Mouse (Mus musculus) liver (tissue): ENCODE results near the gene Olfr1133.
"Not testable (repeated sequence)": the region's sequence is repeated elsewhere in the genome, so short reads cannot be mapped to it uniquely, and the experiment has no call there.

Source experiments
- DNase-seq: peaks from one replicate; pipeline ENCODE4 v3.0.0-alpha.2; 2020; ENCODE audit warnings: mixed read lengths

Gene Olfr1133

DNA sequence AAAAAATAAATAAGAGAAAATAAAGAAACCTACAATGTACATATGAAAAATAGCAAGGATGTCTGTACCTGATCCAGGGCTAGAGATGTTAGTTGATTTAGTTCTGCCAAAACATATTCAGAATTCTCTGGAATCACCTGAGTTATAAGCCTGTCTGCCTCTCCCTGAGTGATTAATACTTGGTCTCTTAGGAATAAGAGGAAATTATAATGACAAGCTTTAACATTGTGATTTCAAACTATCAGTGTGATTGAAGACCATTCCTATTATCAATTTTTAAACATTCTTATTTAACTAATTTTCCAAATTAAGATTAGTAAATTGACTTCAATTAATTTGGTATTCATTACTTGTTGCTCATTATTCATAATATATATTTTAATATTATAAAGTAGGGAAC, at the start of gene Olfr1133:
Gene Olfr1133 (minus strand): TSS at position 101 of the 400 bp plus-strand sequence.
- DNase-seq, result no peak

GRCm38 (mm10) chr2:87693847-87694246, 46.7 kb upstream of the Olfr1133 start, which contains the start of gene Olfr1136:
Gene Olfr1136, minus strand, starts transcription at chr2:87693947.
- DNase-seq, result no peak

DNA sequence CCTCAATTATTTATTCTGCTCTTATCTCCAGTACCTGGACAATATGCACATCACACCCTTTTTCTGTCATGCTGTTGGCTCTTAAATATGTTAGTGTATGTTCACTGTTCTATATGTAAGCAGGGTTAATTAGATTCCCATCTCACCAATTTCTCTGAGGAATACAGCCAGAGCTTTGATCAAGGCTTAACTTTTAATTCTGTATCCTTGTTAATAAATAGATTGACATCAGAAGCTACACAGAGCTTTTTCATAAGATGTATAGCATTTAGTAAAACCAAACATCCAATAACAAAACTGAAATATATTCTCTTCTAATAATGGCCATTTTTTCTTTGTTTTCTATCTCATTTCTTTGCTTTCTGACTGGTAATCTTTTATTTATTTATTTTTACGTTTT, 26.4 kb upstream of the Olfr1133 start, which contains the start of gene Olfr1135:
Gene Olfr1135 (minus strand): TSS at position 101 of the 400 bp plus-strand sequence.
- DNase-seq, result no peak

DNA sequence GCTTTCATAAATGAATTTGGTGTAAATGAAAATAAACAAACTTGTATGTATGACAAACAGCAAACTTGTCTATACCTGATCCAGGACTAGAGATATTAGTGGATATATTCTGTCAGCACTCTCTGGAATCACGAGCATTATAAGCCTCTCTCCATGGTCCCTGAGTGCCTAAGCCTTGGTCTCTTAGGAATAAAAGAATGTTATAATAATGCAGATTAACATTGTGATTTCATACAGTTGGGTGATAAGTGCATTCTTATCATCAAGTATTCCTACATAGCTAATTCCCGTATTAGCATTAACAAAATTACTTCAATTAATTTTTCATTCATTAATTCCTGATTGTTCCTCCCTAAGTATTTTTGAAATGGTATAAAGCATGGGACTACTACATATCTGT, 11.2 kb upstream of the Olfr1133 start, which contains the start of gene Olfr1134:
Gene Olfr1134 (minus strand): TSS at position 101 of the 400 bp plus-strand sequence.
- DNase-seq, result no peak

- DNase-seq, result no peak
Observed at GRCm38 (mm10) chr2:87642441-87642840, 4.7 kb downstream of the Olfr1133 start.

- no peak for DNase-seq
Observed at GRCm38 (mm10) chr2:87637435-87637834, 9.7 kb downstream of the Olfr1133 start, which contains the start of gene Olfr1132. Gene Olfr1132, minus strand, starts transcription at chr2:87637535.

- no peak for DNase-seq
Observed at GRCm38 (mm10) chr2:87626804-87627203, 20.4 kb downstream of the Olfr1133 start, which contains the start of gene Olfr1131. Gene Olfr1131, plus strand, starts transcription at chr2:87627104.

- not testable (repeated sequence) for DNase-seq
Observed at GRCm38 (mm10) chr2:87605912-87606311, 41.3 kb downstream of the Olfr1133 start, which contains the start of gene Olfr1130. Gene Olfr1130, plus strand, starts transcription at chr2:87606212.
